Mouse (Mus musculus): ENCODE data around the gene Snap29. TPM values are rescaled to one million over a fixed set of nuclear protein-coding genes. Genes with fewer than 3 reads are reported as not detected.

The Snap29 gene
- polyA plus RNA-seq, 1 experiment: 7.5 TPM

DNA sequence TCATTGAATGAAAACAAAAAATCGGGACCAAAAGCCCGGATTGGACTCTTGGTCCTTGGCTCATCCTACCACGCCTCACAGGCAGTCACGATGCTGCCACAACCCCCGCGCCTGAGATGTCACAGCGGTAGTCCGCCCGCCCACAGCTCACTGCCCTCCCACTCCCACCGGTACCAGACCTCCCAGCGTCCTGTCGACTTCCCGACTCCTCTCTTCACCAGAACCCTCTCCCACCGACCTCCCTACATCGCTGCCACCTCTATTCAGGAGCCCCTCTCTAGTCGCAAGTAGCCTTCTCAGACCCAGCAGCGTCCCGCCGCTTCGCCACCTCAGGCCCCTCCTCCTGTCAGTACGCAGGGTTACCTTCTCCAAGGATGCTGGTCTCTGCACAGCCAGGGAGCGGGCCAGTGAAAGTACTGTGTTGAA is 502 bp upstream of the Snap29 start:
- no peak for TF ChIP-seq CTCF (IDR thresholded peaks at IDR 0.05; ENCODE audit: extremely low read depth, insufficient read length, insufficient replicate concordance, low read depth, low read length)
- no peak for TF ChIP-seq POLR2A (IDR thresholded peaks at IDR 0.05; ENCODE audit: low read depth, low read length)
- under 1% methylated on average over 22 of the region's 22 CpGs for WGBS
- H3K4me3 ChIP-seq (ENCODE audit: low read depth, low read length): peak overlapping the region; percentile 66
- H3K27ac ChIP-seq (ENCODE audit: insufficient read depth, low read depth, low read length): peak overlapping the region; percentile 7; the same call in 1 of the 2 replicates
- H3K4me1 ChIP-seq (ENCODE audit: control insufficient read depth, insufficient read depth, insufficient read length, low read length): peaks cover 14% of the 10 kb centered on the region; the same call in 1 of the 2 replicates
- H3K36me3 ChIP-seq (ENCODE audit: control insufficient read depth, insufficient read depth, low read length): no peaks in the 10 kb centered on the region
- H3K27me3 ChIP-seq (ENCODE audit: control insufficient read depth, insufficient read depth, low read length): no peaks in the 10 kb centered on the region

DNA sequence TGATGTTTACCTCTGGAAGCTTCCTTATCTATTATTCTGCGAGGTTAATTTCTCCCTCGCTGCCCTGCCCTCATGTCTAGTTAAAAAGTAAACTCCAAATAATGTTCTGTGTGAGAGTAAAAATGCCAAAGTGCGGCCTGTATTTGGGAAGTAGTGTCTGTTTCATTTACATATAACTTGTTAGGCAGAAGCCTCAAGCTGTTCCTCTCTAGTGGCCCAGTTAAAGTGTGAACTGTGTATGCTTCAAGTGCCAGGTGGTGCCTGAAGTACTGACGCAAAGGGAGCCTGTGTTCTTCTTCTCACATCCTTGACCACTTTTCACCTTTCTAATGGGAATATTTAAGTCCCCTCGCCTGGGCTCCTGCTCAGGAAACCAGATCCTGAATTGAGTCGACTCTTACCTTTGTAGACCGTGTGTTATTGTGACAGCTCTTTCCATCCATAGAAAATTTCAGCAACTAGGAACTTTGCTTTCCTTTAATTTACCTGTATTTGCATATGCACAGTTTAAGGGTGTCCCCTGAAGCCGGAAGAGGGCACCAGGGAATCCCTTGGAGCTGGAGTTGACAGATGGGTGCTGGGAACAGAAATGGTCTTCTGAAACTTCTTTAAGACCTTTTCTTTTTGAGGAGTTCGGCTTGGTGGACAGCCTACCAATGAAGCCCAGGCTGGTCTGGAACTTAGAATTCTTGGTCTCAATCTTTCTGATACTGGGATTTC is 886 bp downstream of the Snap29 start:
- peak overlapping the region; percentile 90; the same call in 1 of the 2 replicates for H3K4me3 ChIP-seq (ENCODE audit: low read depth, low read length)
- no peaks in the 10 kb centered on the region for H3K36me3 ChIP-seq (ENCODE audit: control insufficient read depth, insufficient read depth, low read length)
- peaks cover 14% of the 10 kb centered on the region; the same call in 1 of the 2 replicates for H3K4me1 ChIP-seq (ENCODE audit: control insufficient read depth, insufficient read depth, insufficient read length, low read length)
- no peak for TF ChIP-seq POLR2A (IDR thresholded peaks at IDR 0.05; ENCODE audit: low read depth, low read length)
- no peak for TF ChIP-seq CTCF (IDR thresholded peaks at IDR 0.05; ENCODE audit: extremely low read depth, insufficient read length, insufficient replicate concordance, low read depth, low read length)
- H3K27me3 ChIP-seq (ENCODE audit: control insufficient read depth, insufficient read depth, low read length): no peaks in the 10 kb centered on the region
- peak overlapping the region; percentile 20; the same call in 1 of the 2 replicates for H3K27ac ChIP-seq (ENCODE audit: insufficient read depth, low read depth, low read length)
- 22% methylated on average over 9 of the region's 9 CpGs for WGBS

DNA sequence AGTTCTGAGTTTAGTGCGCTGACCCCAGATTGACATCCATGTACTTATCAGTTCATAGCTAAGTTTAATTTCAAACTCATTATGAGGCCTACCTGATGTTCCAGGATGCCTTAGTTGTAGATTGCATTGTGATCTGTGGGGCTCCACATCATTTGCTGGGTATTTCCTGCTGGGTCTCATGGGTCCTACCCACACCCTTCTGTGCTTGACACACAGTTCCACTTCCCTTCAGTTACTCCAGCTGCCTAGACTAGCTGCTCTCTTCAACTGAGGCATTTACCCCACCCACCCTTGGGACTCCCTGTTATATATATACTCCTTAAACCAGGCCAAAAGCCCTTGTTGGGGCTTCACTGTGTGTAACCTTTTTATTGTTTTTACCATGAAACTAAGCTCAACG is 3.3 kb downstream of the Snap29 start:
- peaks cover 12% of the 10 kb centered on the region; the same call in 1 of the 2 replicates for H3K4me1 ChIP-seq (ENCODE audit: control insufficient read depth, insufficient read depth, insufficient read length, low read length)
- H3K4me3 ChIP-seq (ENCODE audit: low read depth, low read length): no peak overlapping the region
- WGBS: 95% methylated on average over 2 of the region's 2 CpGs
- H3K36me3 ChIP-seq (ENCODE audit: control insufficient read depth, insufficient read depth, low read length): no peaks in the 10 kb centered on the region
- H3K27me3 ChIP-seq (ENCODE audit: control insufficient read depth, insufficient read depth, low read length): no peaks in the 10 kb centered on the region
- H3K27ac ChIP-seq (ENCODE audit: insufficient read depth, low read depth, low read length): no peak overlapping the region
- TF ChIP-seq POLR2A (IDR thresholded peaks at IDR 0.05; ENCODE audit: low read depth, low read length) (no peak), CTCF (IDR thresholded peaks at IDR 0.05; ENCODE audit: extremely low read depth, insufficient read length, insufficient replicate concordance, low read depth, low read length) (no peak)

DNA sequence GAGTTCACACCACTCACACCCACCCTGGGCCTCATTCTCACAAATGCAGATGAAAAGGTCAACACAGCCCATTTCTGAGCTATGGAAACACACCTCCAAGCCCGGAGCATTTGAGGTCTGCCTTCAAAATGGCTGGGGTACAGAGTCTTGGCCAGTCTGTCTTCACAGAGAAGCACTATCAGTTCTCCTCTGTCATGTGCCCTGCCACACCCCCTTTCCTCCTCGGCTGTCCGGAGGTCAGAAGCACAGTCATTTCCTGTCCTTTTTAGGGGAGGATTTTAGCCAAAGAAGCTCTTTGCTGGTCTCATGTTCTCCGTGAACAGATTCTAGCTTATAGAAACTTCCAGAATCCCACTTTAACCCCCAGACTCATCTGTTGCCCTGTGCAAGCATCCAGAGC is 4.4 kb downstream of the Snap29 start:
- TF ChIP-seq POLR2A (IDR thresholded peaks at IDR 0.05; ENCODE audit: low read depth, low read length): no peak
- no peak for TF ChIP-seq CTCF (IDR thresholded peaks at IDR 0.05; ENCODE audit: extremely low read depth, insufficient read length, insufficient replicate concordance, low read depth, low read length)
- Histone ChIP-seq H3K36me3 (ENCODE audit: control insufficient read depth, insufficient read depth, low read length) (no peaks in the 10 kb centered on the region), H3K4me1 (ENCODE audit: control insufficient read depth, insufficient read depth, insufficient read length, low read length) (peaks cover 12% of the 10 kb centered on the region; the same call in 1 of the 2 replicates), H3K4me3 (ENCODE audit: low read depth, low read length) (no peak overlapping the region), H3K27ac (ENCODE audit: insufficient read depth, low read depth, low read length) (no peak overlapping the region), H3K27me3 (ENCODE audit: control insufficient read depth, insufficient read depth, low read length) (no peaks in the 10 kb centered on the region)
- WGBS: 22% methylated on average over 4 of the region's 4 CpGs

DNA sequence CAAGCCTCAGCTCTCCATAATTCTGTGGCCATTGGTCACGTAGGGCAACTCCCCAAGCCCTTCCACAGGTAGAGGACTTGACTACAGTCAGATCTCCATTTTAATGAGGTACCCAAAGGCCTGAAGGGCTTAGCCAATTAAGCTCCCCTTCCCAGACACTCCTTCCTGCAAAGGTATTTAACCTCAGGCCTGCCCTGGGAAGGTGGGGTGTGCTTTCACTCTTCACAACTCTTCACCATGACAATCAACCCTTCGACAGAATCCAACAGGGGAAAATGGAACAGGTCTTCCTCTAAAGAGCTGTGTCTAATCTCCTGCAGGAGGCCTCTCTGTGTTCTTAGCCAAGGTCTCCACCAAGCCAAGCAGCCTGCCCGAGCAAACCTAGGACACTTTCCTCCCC is 17.2 kb downstream of the Snap29 start:
- TF ChIP-seq CTCF (IDR thresholded peaks at IDR 0.05; ENCODE audit: extremely low read depth, insufficient read length, insufficient replicate concordance, low read depth, low read length) (no peak), POLR2A (IDR thresholded peaks at IDR 0.05; ENCODE audit: low read depth, low read length) (no peak)
- H3K4me3 ChIP-seq (ENCODE audit: low read depth, low read length): no peak overlapping the region
- WGBS: 88% methylated on average over 3 of the region's 3 CpGs
- no peaks in the 10 kb centered on the region for H3K27me3 ChIP-seq (ENCODE audit: control insufficient read depth, insufficient read depth, low read length)
- H3K36me3 ChIP-seq (ENCODE audit: control insufficient read depth, insufficient read depth, low read length): peaks cover 59% of the 10 kb centered on the region
- H3K27ac ChIP-seq (ENCODE audit: insufficient read depth, low read depth, low read length): no peak overlapping the region
- no peaks in the 10 kb centered on the region for H3K4me1 ChIP-seq (ENCODE audit: control insufficient read depth, insufficient read depth, insufficient read length, low read length)

DNA sequence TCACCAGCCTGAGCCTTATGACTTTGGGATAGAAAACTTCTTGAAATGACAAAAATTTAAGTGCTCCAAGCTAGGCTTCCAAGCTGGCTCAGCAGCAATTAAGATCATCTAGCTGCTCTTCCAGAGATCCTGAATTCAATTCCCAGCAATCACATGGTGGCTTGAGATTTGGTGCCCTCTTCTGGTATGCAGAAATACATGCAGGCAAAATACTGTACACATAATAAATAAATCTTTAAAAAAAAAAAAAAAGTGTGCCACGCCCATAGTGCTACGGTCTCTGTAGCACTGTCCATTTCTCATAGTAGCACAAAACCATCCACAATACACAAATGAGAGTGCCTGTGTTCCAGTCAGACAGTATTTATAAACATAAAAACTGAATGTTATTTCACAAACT is 26.8 kb downstream of the Snap29 start:
- TF ChIP-seq POLR2A (IDR thresholded peaks at IDR 0.05; ENCODE audit: low read depth, low read length) (no peak), CTCF (IDR thresholded peaks at IDR 0.05; ENCODE audit: extremely low read depth, insufficient read length, insufficient replicate concordance, low read depth, low read length) (no peak)
- Histone ChIP-seq H3K4me1 (ENCODE audit: control insufficient read depth, insufficient read depth, insufficient read length, low read length) (no peaks in the 10 kb centered on the region), H3K4me3 (ENCODE audit: low read depth, low read length) (no peak overlapping the region), H3K27ac (ENCODE audit: insufficient read depth, low read depth, low read length) (no peak overlapping the region), H3K27me3 (ENCODE audit: control insufficient read depth, insufficient read depth, low read length) (no peaks in the 10 kb centered on the region), H3K36me3 (ENCODE audit: control insufficient read depth, insufficient read depth, low read length) (peaks cover 18% of the 10 kb centered on the region)
- 43% methylated on average over 2 of the region's 2 CpGs for WGBS

DNA sequence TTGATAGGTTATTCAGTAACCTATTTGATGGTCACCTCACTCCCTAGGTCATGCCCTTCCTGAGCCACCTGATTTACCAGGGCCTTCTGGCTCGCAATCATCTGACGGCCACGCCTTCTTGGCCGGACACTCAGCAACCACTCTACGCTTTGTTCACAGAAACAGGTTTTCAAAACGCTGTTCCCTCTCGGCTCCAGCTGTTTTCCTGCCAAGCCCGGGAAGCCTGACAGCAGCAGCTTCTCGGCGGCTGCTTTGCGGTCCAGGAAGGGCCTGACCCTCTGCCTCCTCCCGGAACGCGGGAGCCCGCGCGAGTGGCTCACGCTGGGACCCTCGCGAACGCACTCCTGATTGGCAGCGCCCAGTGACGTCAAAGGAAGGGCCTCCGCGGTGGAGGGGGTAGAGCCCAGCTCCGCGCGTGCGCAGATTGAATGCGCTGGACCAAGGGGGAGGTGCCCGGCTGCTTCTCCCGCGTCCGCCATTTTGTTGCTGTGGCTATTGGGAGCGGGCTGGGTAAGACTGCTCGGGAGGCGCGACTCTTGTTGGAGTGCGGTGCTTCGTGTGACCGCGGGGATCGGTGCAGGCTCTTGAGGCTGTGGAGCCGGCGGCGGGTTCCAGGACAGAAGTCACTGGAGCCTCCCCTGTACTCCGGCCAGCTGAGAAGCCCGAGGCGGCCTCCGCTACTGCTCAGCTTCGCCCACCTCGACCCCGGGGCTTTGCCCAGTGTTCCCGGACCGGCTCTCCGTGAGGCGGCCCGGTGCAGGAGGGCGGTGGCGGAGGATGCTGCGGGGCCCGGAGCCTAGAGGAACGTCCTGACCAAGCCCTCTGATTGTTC is 46.0 kb downstream of the Snap29 start, which contains the start of gene Crkl:
Gene Crkl, plus strand, starts transcription at position 447 of the 832 bp plus-strand sequence.
- under 1% methylated on average over 63 of the region's 63 CpGs for WGBS
- H3K36me3 ChIP-seq (ENCODE audit: control insufficient read depth, insufficient read depth, low read length): no peaks in the 10 kb centered on the region
- no peaks in the 10 kb centered on the region for H3K27me3 ChIP-seq (ENCODE audit: control insufficient read depth, insufficient read depth, low read length)
- peaks cover 5% of the 10 kb centered on the region; the same call in 1 of the 2 replicates for H3K4me1 ChIP-seq (ENCODE audit: control insufficient read depth, insufficient read depth, insufficient read length, low read length)
- peak within 1 kb of the TSS; percentile 85 for H3K4me3 ChIP-seq (ENCODE audit: low read depth, low read length)
- TF ChIP-seq POLR2A (IDR thresholded peaks at IDR 0.05; ENCODE audit: low read depth, low read length) (peak; percentile 81; the same call in 1 of the 2 replicates), CTCF (IDR thresholded peaks at IDR 0.05; ENCODE audit: extremely low read depth, insufficient read length, insufficient replicate concordance, low read depth, low read length) (no peak)
- H3K27ac ChIP-seq (ENCODE audit: insufficient read depth, low read depth, low read length): peak within 1 kb of the TSS; percentile 90

Data from small intestine, adult 2 months (tissue).